Mouse (Mus musculus) E14TG2a.4 (cell line): ENCODE results near the gene Rsph6a.

Experiments
- H3K27me3 ChIP-seq: 2 replicates; pipeline ENCODE4 v1.6.1; 2014; ENCODE audit warnings: low read length, control low read depth; ENCODE audit not compliant: insufficient read depth
- H3K36me3 ChIP-seq: 2 replicates; pipeline ENCODE4 v1.6.1; 2014; ENCODE audit warnings: low read length, control low read depth; ENCODE audit not compliant: insufficient read depth
- H3K4me1 ChIP-seq: replicated peaks from 2 replicates; pipeline ENCODE4 v1.6.1; 2014; ENCODE audit warnings: low read depth, low read length, control low read depth
- H3K4me3 ChIP-seq: replicated peaks from 2 replicates; pipeline ENCODE4 v1.5.1; 2014; ENCODE audit warnings: mild to moderate bottlenecking, low read length
- H3K9me3 ChIP-seq: 2 replicates; pipeline ENCODE4 v1.6.1; 2014; ENCODE audit warnings: low read length, control low read depth
- CTCF ChIP-seq: conservative IDR thresholded peaks from 2 replicates; pipeline ENCODE4 v1.5.1; 2014; ENCODE audit warnings: low read length
- NANOG ChIP-seq: IDR thresholded peaks from 2 replicates; pipeline ENCODE4 v1.6.1; 2014; ENCODE audit warnings: borderline replicate concordance, low read length, mixed read lengths
- POU5F1 ChIP-seq: IDR thresholded peaks from 2 replicates; pipeline ENCODE4 v1.6.1; 2014; ENCODE audit warnings: low read length, borderline replicate concordance

The Rsph6a gene

DNA sequence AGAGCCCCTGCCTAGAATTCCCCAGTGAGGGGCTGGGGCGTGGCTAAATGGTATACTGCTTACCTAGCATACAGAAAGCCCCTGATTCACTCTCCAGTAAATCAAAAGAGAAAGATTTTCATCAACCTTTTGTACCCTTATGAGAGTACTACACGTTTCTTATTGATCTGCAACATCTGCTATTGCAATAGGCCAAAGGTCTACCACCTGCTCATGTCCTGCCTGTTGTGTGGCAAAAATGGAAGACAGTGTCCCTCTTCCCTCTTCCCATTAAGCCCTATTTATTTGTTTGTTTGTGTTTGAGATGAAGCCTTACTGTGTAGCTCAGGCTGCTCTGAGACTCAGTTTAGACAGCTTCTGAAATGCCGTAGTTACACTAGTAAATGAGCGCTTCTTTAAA lies 38.4 kb upstream of the Rsph6a start:
- H3K4me3 ChIP-seq: no peak overlapping the region
- no peaks in the 10 kb centered on the region for H3K36me3 ChIP-seq
- TF ChIP-seq CTCF (no peak), POU5F1 (no peak), NANOG (no peak)
- H3K9me3 ChIP-seq: no peaks in the 10 kb centered on the region
- peaks cover 42% of the 10 kb centered on the region for H3K4me1 ChIP-seq
- H3K27me3 ChIP-seq: peaks cover 38% of the 10 kb centered on the region

DNA sequence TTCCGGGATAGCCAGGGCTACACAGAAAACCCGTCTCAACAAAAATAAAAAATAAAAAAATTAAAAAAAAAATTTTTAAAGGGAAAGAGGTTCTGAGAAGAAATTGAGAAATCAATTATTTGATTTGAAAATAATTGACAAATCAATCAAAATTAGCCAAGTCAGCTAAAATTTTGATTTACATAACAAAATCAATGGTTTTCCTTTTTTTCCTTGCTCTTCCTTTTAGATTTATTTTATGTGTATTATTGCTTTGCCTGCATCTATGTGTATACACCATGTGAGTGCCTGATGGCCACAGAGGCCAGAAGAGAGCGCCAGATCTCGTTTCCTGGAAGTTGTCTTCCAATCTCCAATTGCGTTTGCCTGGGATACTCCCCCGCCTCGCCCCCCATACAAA lies 36.6 kb upstream of the Rsph6a start:
- Histone ChIP-seq H3K36me3 (no peaks in the 10 kb centered on the region), H3K27me3 (peaks cover 48% of the 10 kb centered on the region), H3K9me3 (no peaks in the 10 kb centered on the region), H3K4me1 (peaks cover 41% of the 10 kb centered on the region), H3K4me3 (no peak overlapping the region)
- TF ChIP-seq NANOG (no peak), POU5F1 (no peak), CTCF (no peak)

GRCm38 (mm10) chr7:19021048-19021447 lies 33.4 kb upstream of the Rsph6a start:
- Histone ChIP-seq H3K4me3 (0 out of 2 replicates have a peak overlapping the region, but pooled peaks have one; percentile 14), H3K36me3 (no peaks in the 10 kb centered on the region), H3K9me3 (no peaks in the 10 kb centered on the region), H3K4me1 (peaks cover 47% of the 10 kb centered on the region), H3K27me3 (peaks cover 32% of the 10 kb centered on the region)
- TF ChIP-seq NANOG: no peak
- no peak for TF ChIP-seq CTCF
- no peak for TF ChIP-seq POU5F1

DNA sequence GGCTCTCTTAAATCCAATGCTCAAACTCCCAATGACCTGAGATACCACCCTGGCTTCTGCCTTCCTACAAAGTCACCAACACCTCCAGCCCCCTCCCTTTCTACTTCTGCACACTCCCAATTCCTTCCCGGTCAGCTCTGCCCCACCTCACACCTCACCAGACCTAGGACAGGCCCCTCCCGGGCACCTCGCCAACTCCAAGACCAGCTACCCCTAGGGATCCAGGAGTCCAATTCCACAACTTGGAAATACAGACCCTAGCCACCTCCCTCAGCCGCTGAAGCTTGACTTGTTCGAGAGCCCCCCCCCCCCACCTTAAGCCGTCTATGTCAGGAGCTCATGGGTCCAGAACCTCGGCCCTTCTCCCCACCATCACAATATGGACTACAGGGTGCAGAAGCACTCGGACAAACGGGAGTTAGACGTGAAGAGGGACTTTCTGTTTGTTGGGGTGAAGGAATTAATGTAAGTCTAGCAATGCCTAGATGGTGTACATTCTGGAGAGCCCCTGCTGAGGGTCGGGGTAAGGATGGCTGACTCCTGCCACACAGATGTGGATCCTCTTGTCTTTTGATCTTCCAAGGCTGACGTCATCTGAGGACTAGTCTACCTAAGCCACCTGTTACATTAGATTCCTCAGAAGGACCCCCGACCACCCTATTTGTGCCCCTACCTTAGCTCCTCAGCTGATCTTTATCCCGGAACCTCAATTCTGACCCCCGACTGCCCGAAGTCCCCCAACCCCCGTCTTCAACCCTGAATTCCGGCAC lies 32.1 kb upstream of the Rsph6a start:
- H3K4me1 ChIP-seq: peaks cover 52% of the 10 kb centered on the region
- TF ChIP-seq CTCF: no peak
- TF ChIP-seq POU5F1: no peak
- TF ChIP-seq NANOG: no peak
- peak overlapping the region; percentile 98 for H3K4me3 ChIP-seq
- H3K27me3 ChIP-seq: peaks cover 32% of the 10 kb centered on the region
- no peaks in the 10 kb centered on the region for H3K36me3 ChIP-seq
- no peaks in the 10 kb centered on the region for H3K9me3 ChIP-seq

GRCm38 (mm10) chr7:19023357-19023814 lies 31.1 kb upstream of the Rsph6a start, which contains the start of gene Foxa3:
TSS of gene Foxa3 (minus strand) at chr7:19023538.
- TF ChIP-seq CTCF: no peak
- no peak for TF ChIP-seq POU5F1
- no peak for TF ChIP-seq NANOG

GRCm38 (mm10) chr7:19024096-19024506 lies 30.4 kb upstream of the Rsph6a start, which contains the start of gene Sympk:
TSS of gene Sympk (plus strand) at chr7:19024377.
- H3K4me1 ChIP-seq: peaks cover 64% of the 10 kb centered on the region
- peaks cover 14% of the 10 kb centered on the region for H3K36me3 ChIP-seq
- no peaks in the 10 kb centered on the region for H3K9me3 ChIP-seq
- peaks cover 32% of the 10 kb centered on the region for H3K27me3 ChIP-seq
- TF ChIP-seq NANOG (no peak), CTCF (no peak), POU5F1 (no peak)
- H3K4me3 ChIP-seq: peak within 1 kb of the TSS; percentile 98

More at GRCm38 (mm10) chr7:19023357-19023814, 31.1 kb upstream of the Rsph6a start, which contains the start of gene Foxa3:
- Histone ChIP-seq H3K27me3 (peaks cover 32% of the 10 kb centered on the region), H3K4me3 (peak within 1 kb of the TSS; percentile 98), H3K9me3 (no peaks in the 10 kb centered on the region), H3K4me1 (peaks cover 57% of the 10 kb centered on the region), H3K36me3 (peaks cover 7% of the 10 kb centered on the region; the same call in 1 of the 2 replicates)

GRCm38 (mm10) chr7:19024581-19025255 lies 29.8 kb upstream of the Rsph6a start:
- peaks cover 65% of the 10 kb centered on the region for H3K4me1 ChIP-seq
- H3K27me3 ChIP-seq: peaks cover 32% of the 10 kb centered on the region
- peaks cover 20% of the 10 kb centered on the region for H3K36me3 ChIP-seq
- H3K9me3 ChIP-seq: no peaks in the 10 kb centered on the region
- peak overlapping the region; percentile 98 for H3K4me3 ChIP-seq
- TF ChIP-seq POU5F1 (no peak), NANOG (no peak), CTCF (no peak)

DNA sequence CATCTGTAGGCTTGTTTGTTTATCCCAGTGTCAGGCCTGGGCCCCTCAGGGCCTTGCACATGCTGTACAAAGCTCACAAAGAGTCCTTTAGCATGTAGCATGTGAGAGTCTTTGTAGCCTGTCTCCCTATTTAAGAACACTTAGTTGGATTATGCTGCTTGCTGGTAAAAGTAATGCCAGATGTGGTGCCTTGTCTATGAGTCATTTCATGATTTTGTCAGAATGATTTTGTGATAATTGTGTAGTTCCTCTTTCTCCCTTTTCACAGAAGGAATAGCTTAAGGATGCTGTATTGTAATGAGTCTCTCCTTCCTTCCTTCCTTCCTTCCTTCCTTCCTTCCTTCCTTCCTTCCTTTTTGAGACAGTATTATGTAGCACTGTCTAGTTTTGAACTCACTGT lies 26.4 kb upstream of the Rsph6a start:
- peaks cover 3% of the 10 kb centered on the region for H3K27me3 ChIP-seq
- H3K4me3 ChIP-seq: no peak overlapping the region
- peaks cover 53% of the 10 kb centered on the region for H3K36me3 ChIP-seq
- no peak for TF ChIP-seq POU5F1
- TF ChIP-seq NANOG: no peak
- TF ChIP-seq CTCF: no peak
- H3K9me3 ChIP-seq: peaks cover 7% of the 10 kb centered on the region
- H3K4me1 ChIP-seq: peaks cover 50% of the 10 kb centered on the region

DNA sequence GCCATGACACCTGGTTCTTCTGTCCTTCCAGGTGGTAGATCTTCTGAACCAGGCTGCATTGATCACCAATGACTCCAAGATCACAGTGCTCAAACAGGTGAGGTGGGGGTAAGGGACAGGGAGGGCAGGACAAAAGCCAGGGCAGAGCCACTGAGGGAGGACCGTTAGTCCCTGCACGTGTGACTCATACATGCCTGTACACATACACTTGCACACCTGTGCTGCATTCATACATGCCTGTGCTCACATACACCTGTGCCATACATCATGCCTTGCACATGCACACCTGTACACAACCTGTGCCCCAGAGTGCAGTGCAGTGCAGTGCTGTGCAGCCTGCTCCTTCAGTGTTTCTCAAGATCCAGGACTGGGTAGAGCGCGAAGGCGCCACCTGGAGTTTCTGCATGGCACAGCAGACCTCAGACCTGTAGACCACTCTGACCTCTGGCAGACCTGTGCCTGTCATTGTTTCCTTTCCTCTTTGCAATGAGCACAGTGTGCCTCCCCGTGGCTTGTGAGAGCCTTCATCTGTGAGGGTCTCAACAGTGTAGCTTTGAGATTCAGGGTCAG lies 25.3 kb upstream of the Rsph6a start:
- no peak for TF ChIP-seq POU5F1
- TF ChIP-seq CTCF: peak; percentile 60
- TF ChIP-seq NANOG: no peak
- Histone ChIP-seq H3K27me3 (no peaks in the 10 kb centered on the region), H3K4me3 (no peak overlapping the region), H3K9me3 (peaks cover 9% of the 10 kb centered on the region), H3K4me1 (peaks cover 43% of the 10 kb centered on the region), H3K36me3 (peaks cover 64% of the 10 kb centered on the region)
